Mouse (Mus musculus) heart, adult 2 months (tissue): ENCODE data around the gene Aarsd1. TPM values are rescaled to one million over a fixed set of nuclear protein-coding genes. Genes with fewer than 3 reads are reported as not detected.
A peak's percentile ranks its signal among the peaks of the same experiment; 100 is the strongest.
"Not testable (repeated sequence)": the region's sequence is repeated elsewhere in the genome, so short reads cannot be mapped to it uniquely, and the experiment has no call there.

ENCODE experiments used
- DNase-seq, 2 experiments: peaks; one replicate each; pipeline ENCODE4 v3.0.0; 2021
- H3K27ac ChIP-seq: fragments of 200-600 bp; 2 replicates; pipeline ENCODE4 v1.8.1; 2022
- H3K27me3 ChIP-seq: fragments of 200-500 bp; 2 replicates; pipeline ENCODE4 v1.6.1; 2012; ENCODE audit warnings: mild to moderate bottlenecking, low read length, inconsistent platforms, mixed read lengths; ENCODE audit not compliant: control insufficient read depth, insufficient read depth
- H3K36me3 ChIP-seq: fragments of 200-500 bp; 2 replicates; pipeline ENCODE4 v1.6.1; 2012; ENCODE audit warnings: low read length, inconsistent platforms; ENCODE audit not compliant: control insufficient read depth, insufficient read depth
- H3K4me1 ChIP-seq: fragments of 200-500 bp; 2 replicates; pipeline ENCODE4 v1.6.1; 2011; ENCODE audit warnings: low read length; ENCODE audit not compliant: control insufficient read depth, insufficient read depth
- H3K4me3 ChIP-seq: fragments of 200-600 bp; 2 replicates; pipeline ENCODE4 v1.8.1; 2022
- H3K79me2 ChIP-seq: fragments of 200-500 bp; replicated peaks from 2 replicates; pipeline ENCODE4 v1.6.1; 2012; ENCODE audit warnings: mild to moderate bottlenecking, inconsistent platforms, low read length, moderate library complexity, mixed read lengths; ENCODE audit not compliant: control insufficient read depth, insufficient read depth
- H3K9ac ChIP-seq: fragments of 200-500 bp; 2 replicates; pipeline ENCODE4 v1.6.1; 2012; ENCODE audit warnings: low read depth, mild to moderate bottlenecking, control low read depth, inconsistent platforms, low read length, mixed read lengths
- CTCF ChIP-seq: fragments of 200-600 bp; IDR thresholded peaks from 2 replicates; pipeline ENCODE4 v1.8.1; 2022; ENCODE audit warnings: antibody characterized with exemption, mild to moderate bottlenecking, moderate library complexity
- EP300 ChIP-seq: fragments of 200-500 bp; IDR thresholded peaks from 2 replicates; pipeline ENCODE4 v1.6.1; 2011; ENCODE audit warnings: low read depth, low read length, control low read depth; ENCODE audit not compliant: insufficient read depth
- POLR2A ChIP-seq: fragments of 200-500 bp; IDR thresholded peaks from 2 replicates; pipeline ENCODE4 v1.6.1; 2011; ENCODE audit warnings: mild to moderate bottlenecking, low read depth, low read length, control low read depth; ENCODE audit not compliant: insufficient read depth
- WGBS: fragments of 180-500 bp; shearing (Covaris S2); methylation state at CpG from one replicate; pipeline ENCODE4 v1.1.7; 2018; 5-methylcytosine and 5-hydroxymethylcytosine counted together
- intact Hi-C: fragments of 180-260 bp; cut with DNase I; formaldehyde crosslinking; loops from one replicate; pipeline ENCODE4 v1.15.1; 2025
- polyA plus RNA-seq: library from polyadenylated mRNA; depleted of rRNA; stranded (reverse); fragments of >200 nt; gene quantifications from 2 replicates; pipeline ENCODE4 v1.2.3, GENCODE M21; 2012
- total RNA-seq, 2 experiments: library from RNA; stranded (reverse); gene quantifications; 2 replicates each; pipeline ENCODE4 v1.2.3; 2021

Aarsd1 gene
- total and polyA plus RNA-seq, 3 experiments, result 19.5 to 23.4 (median 23.0) TPM

GRCm38 (mm10) chr11:101455627-101456026, 38.2 kb upstream of the Aarsd1 start:
- peaks cover 4% of the 10 kb centered on the region; the same call in 1 of the 2 replicates for H3K4me1 ChIP-seq
- H3K4me3 ChIP-seq, result no peak overlapping the region
- DNase-seq, result no peak
- H3K27me3 ChIP-seq, result no peaks in the 10 kb centered on the region
- H3K79me2 ChIP-seq, result peaks cover 5% of the 10 kb centered on the region
- peaks cover 2% of the 10 kb centered on the region; the same call in 1 of the 2 replicates for H3K36me3 ChIP-seq
- H3K27ac ChIP-seq, result no peak overlapping the region
- intact Hi-C loops, result no loop called here
- H3K9ac ChIP-seq, result no peak overlapping the region
- TF ChIP-seq EP300 (no peak), CTCF (no peak), POLR2A (no peak)
- WGBS, result 92% methylated on average over 7 of the region's 7 CpGs

DNA sequence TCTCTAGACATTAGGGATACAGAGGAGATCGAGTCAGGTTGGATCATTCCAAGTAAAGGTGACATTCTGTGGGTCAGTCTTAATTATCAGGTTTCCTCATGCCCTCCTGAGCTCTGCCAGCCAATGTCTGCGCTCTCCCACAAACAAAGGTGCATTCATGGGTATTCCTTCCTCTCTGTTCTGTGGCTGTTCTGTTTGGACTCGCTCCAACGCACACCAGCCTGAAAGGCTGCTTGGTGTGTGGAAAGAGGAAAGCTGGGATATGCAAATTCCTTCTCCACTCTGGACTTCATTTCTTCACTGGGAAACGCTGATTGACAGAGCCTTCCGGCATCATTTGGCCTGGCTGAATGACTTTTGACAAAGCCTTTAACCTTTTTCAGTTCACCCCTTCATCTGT, 37.3 kb upstream of the Aarsd1 start:
- Histone ChIP-seq H3K9ac (no peak overlapping the region), H3K4me1 (peaks cover 6% of the 10 kb centered on the region), H3K4me3 (no peak overlapping the region), H3K27me3 (no peaks in the 10 kb centered on the region), H3K27ac (no peak overlapping the region), H3K36me3 (peaks cover 4% of the 10 kb centered on the region; the same call in 1 of the 2 replicates), H3K79me2 (peaks cover 5% of the 10 kb centered on the region)
- no peak for TF ChIP-seq POLR2A
- no peak for TF ChIP-seq EP300
- no peak for TF ChIP-seq CTCF
- DNase-seq, result no peak
- intact Hi-C loops, result no loop called here
- 60% methylated on average over 6 of the region's 6 CpGs for WGBS

GRCm38 (mm10) chr11:101452093-101452774, 34.8 kb upstream of the Aarsd1 start:
- Histone ChIP-seq H3K27ac (no peak overlapping the region), H3K4me1 (peaks cover 8% of the 10 kb centered on the region), H3K36me3 (peaks cover 4% of the 10 kb centered on the region; the same call in 1 of the 2 replicates), H3K9ac (no peak overlapping the region), H3K27me3 (no peaks in the 10 kb centered on the region), H3K79me2 (peaks cover 5% of the 10 kb centered on the region), H3K4me3 (no peak overlapping the region)
- intact Hi-C loops, result no loop called here
- WGBS, result 52% methylated on average over 10 of the region's 10 CpGs
- TF ChIP-seq EP300 (no peak), CTCF (no peak), POLR2A (no peak)
- DNase-seq, result no peak

GRCm38 (mm10) chr11:101451536-101451935, 34.1 kb upstream of the Aarsd1 start:
- Histone ChIP-seq H3K79me2 (peaks cover 5% of the 10 kb centered on the region), H3K4me1 (peaks cover 8% of the 10 kb centered on the region), H3K4me3 (no peak overlapping the region), H3K27me3 (no peaks in the 10 kb centered on the region), H3K9ac (no peak overlapping the region), H3K36me3 (peaks cover 4% of the 10 kb centered on the region; the same call in 1 of the 2 replicates), H3K27ac (no peak overlapping the region)
- 92% methylated on average over 10 of the region's 10 CpGs for WGBS
- no peak for TF ChIP-seq CTCF
- TF ChIP-seq POLR2A, result no peak
- no peak for TF ChIP-seq EP300
- intact Hi-C loops, result no loop called here
- DNase-seq, result no peak

GRCm38 (mm10) chr11:101450394-101450793, 33.0 kb upstream of the Aarsd1 start:
- Histone ChIP-seq H3K79me2 (peaks cover 5% of the 10 kb centered on the region), H3K27ac (no peak overlapping the region), H3K4me1 (peaks cover 8% of the 10 kb centered on the region), H3K4me3 (no peak overlapping the region), H3K36me3 (peaks cover 4% of the 10 kb centered on the region; the same call in 1 of the 2 replicates), H3K27me3 (no peaks in the 10 kb centered on the region), H3K9ac (no peak overlapping the region)
- no peak for TF ChIP-seq POLR2A
- no peak for TF ChIP-seq EP300
- TF ChIP-seq CTCF, result peak; percentile 35
- DNase-seq, result no peak
- 83% methylated on average over 3 of the region's 3 CpGs for WGBS
- intact Hi-C loops, result no loop called here

- intact Hi-C loops, result loop anchor here (2.0 kb wide), 1 partner anchor 15 kb away; the partner anchor contains the start of gene Rnd2
- not testable (repeated sequence) for DNase-seq, H3K4me3 ChIP-seq, H3K4me1 ChIP-seq, H3K27ac ChIP-seq, H3K36me3 ChIP-seq, H3K79me2 ChIP-seq, H3K9ac ChIP-seq, H3K27me3 ChIP-seq
- WGBS, result 75% methylated on average over 4 of the region's 4 CpGs
Measured at GRCm38 (mm10) chr11:101449596-101449995, 32.2 kb upstream of the Aarsd1 start.
